Mouse (Mus musculus): Measurements from ENCODE around the gene Stac2.

The Stac2 gene

GRCm38 (mm10) chr11:98050940-98051339, 2.3 kb downstream of the Stac2 start:
- DNase-seq (ENCODE audit: low read depth, low spot score): no peak

GRCm38 (mm10) chr11:98050520-98050815, 2.8 kb downstream of the Stac2 start:
- no peak for DNase-seq (ENCODE audit: low read depth, low spot score)

GRCm38 (mm10) chr11:98049672-98050519, 3.4 kb downstream of the Stac2 start:
- DNase-seq (ENCODE audit: low read depth, low spot score): no peak

GRCm38 (mm10) chr11:98047745-98048144, 5.5 kb downstream of the Stac2 start:
- DNase-seq (ENCODE audit: low read depth, low spot score): no peak

GRCm38 (mm10) chr11:98046466-98046865, 6.8 kb downstream of the Stac2 start:
- no peak for DNase-seq (ENCODE audit: low read depth, low spot score)

GRCm38 (mm10) chr11:98045596-98045995, 7.7 kb downstream of the Stac2 start:
- peak; percentile 92 for DNase-seq (ENCODE audit: low read depth, low spot score)

- no peak for DNase-seq (ENCODE audit: low read depth, low spot score)
Measured at GRCm38 (mm10) chr11:98044074-98044473, 9.2 kb downstream of the Stac2 start.

GRCm38 (mm10) chr11:98042741-98043140, 10.5 kb downstream of the Stac2 start:
- no peak for DNase-seq (ENCODE audit: low read depth, low spot score)

GRCm38 (mm10) chr11:98040975-98041374, 12.3 kb downstream of the Stac2 start:
- DNase-seq (ENCODE audit: low read depth, low spot score): peak; percentile 56

GRCm38 (mm10) chr11:98037871-98038270, 15.4 kb downstream of the Stac2 start:
- peak; percentile 74 for DNase-seq (ENCODE audit: low read depth, low spot score)

GRCm38 (mm10) chr11:98035977-98036377, 17.3 kb downstream of the Stac2 start:
- DNase-seq (ENCODE audit: low read depth, low spot score): peak; percentile 49

GRCm38 (mm10) chr11:98034840-98035239, 18.4 kb downstream of the Stac2 start:
- DNase-seq (ENCODE audit: low read depth, low spot score): no peak

GRCm38 (mm10) chr11:98034061-98034460, 19.2 kb downstream of the Stac2 start:
- no peak for DNase-seq (ENCODE audit: low read depth, low spot score)

- peak; percentile 83 for DNase-seq (ENCODE audit: low read depth, low spot score)
Measured at GRCm38 (mm10) chr11:98031443-98031770, 21.9 kb downstream of the Stac2 start.

- peak; percentile 63 for DNase-seq (ENCODE audit: low read depth, low spot score)
Measured at GRCm38 (mm10) chr11:98030701-98031442, 22.4 kb downstream of the Stac2 start.

GRCm38 (mm10) chr11:98027785-98028184, 25.5 kb downstream of the Stac2 start:
- no peak for DNase-seq (ENCODE audit: low read depth, low spot score)

- no peak for DNase-seq (ENCODE audit: low read depth, low spot score)
Measured at GRCm38 (mm10) chr11:98027297-98027688, 26.0 kb downstream of the Stac2 start.

- DNase-seq (ENCODE audit: low read depth, low spot score): peak; percentile 94
Measured at GRCm38 (mm10) chr11:98026570-98027296, 26.5 kb downstream of the Stac2 start, which contains the start of gene Rpl19. Rpl19 (plus strand) TSS chr11:98026710.

GRCm38 (mm10) chr11:98026248-98026569, 27.1 kb downstream of the Stac2 start:
- no peak for DNase-seq (ENCODE audit: low read depth, low spot score)

- DNase-seq (ENCODE audit: low read depth, low spot score): no peak
Measured at GRCm38 (mm10) chr11:98024516-98024915, 28.7 kb downstream of the Stac2 start.

GRCm38 (mm10) chr11:98022555-98023371, 30.5 kb downstream of the Stac2 start, which contains the start of gene Cacnb1:
Cacnb1 (minus strand) TSS chr11:98023034.
- peak; percentile 50 for DNase-seq (ENCODE audit: low read depth, low spot score)

GRCm38 (mm10) chr11:98022253-98022554, 31.1 kb downstream of the Stac2 start:
- no peak for DNase-seq (ENCODE audit: low read depth, low spot score)
